Mouse (Mus musculus) splenic B cell, adult 2 months (primary cell): Measurements from ENCODE around the gene Gm45618.

Source experiments
- DNase-seq: peaks from one replicate; pipeline ENCODE4 v3.0.0-alpha.2; 2011; ENCODE audit warnings: low read depth, low spot score
- H3K27me3 ChIP-seq: 2 replicates; pipeline ENCODE4 v1.6.1; 2012; ENCODE audit warnings: mild to moderate bottlenecking, low read length, moderate library complexity, mixed read lengths; ENCODE audit not compliant: control insufficient read depth, poor library complexity, insufficient read depth, severe bottlenecking
- H3K36me3 ChIP-seq: 2 replicates; pipeline ENCODE4 v1.6.1; 2012; ENCODE audit warnings: mild to moderate bottlenecking, low read length, moderate library complexity, mixed read lengths; ENCODE audit not compliant: control insufficient read depth, poor library complexity, insufficient read depth, severe bottlenecking

The Gm45618 gene

GRCm38 (mm10) chr7:142128843-142129242 is 8.3 kb upstream of the Gm45618 start:
- DNase-seq: no peak
- Histone ChIP-seq H3K36me3 (no peaks in the 10 kb centered on the region), H3K27me3 (no peaks in the 10 kb centered on the region)

GRCm38 (mm10) chr7:142119632-142120031 is 897 bp downstream of the Gm45618 start:
- Histone ChIP-seq H3K36me3 (no peaks in the 10 kb centered on the region), H3K27me3 (no peaks in the 10 kb centered on the region)
- peak; percentile 4 for DNase-seq

- DNase-seq: no peak
- Histone ChIP-seq H3K36me3 (no peaks in the 10 kb centered on the region), H3K27me3 (no peaks in the 10 kb centered on the region; the same call in 1 of the 2 replicates)
These were observed 15.8 kb downstream of the Gm45618 start for GRCm38 (mm10) chr7:142104747-142105146.

- peak; percentile 84 for DNase-seq
- no peaks in the 10 kb centered on the region for H3K27me3 ChIP-seq
- H3K36me3 ChIP-seq: no peaks in the 10 kb centered on the region
These were observed 22.8 kb downstream of the Gm45618 start for GRCm38 (mm10) chr7:142097776-142098175.

GRCm38 (mm10) chr7:142096701-142097100 is 23.8 kb downstream of the Gm45618 start:
- H3K36me3 ChIP-seq: no peaks in the 10 kb centered on the region
- DNase-seq: no peak
- no peaks in the 10 kb centered on the region for H3K27me3 ChIP-seq

- Histone ChIP-seq H3K27me3 (no peaks in the 10 kb centered on the region), H3K36me3 (no peaks in the 10 kb centered on the region)
- DNase-seq: peak; percentile 89
These were observed 25.2 kb downstream of the Gm45618 start, which contains the start of gene Dusp8 for GRCm38 (mm10) chr7:142095183-142095931. Gene Dusp8, minus strand, starts transcription at chr7:142095843.

GRCm38 (mm10) chr7:142094301-142095143 is 26.0 kb downstream of the Gm45618 start:
- Histone ChIP-seq H3K36me3 (no peaks in the 10 kb centered on the region), H3K27me3 (no peaks in the 10 kb centered on the region)
- DNase-seq: peak; percentile 36

- no peaks in the 10 kb centered on the region for H3K36me3 ChIP-seq
- peak; percentile 8 for DNase-seq
- no peaks in the 10 kb centered on the region for H3K27me3 ChIP-seq
These were observed 26.8 kb downstream of the Gm45618 start for GRCm38 (mm10) chr7:142093696-142094240.

GRCm38 (mm10) chr7:142092991-142093390 is 27.5 kb downstream of the Gm45618 start:
- H3K27me3 ChIP-seq: no peaks in the 10 kb centered on the region
- H3K36me3 ChIP-seq: no peaks in the 10 kb centered on the region
- DNase-seq: no peak

- H3K27me3 ChIP-seq: no peaks in the 10 kb centered on the region
- DNase-seq: no peak
These were observed 28.7 kb downstream of the Gm45618 start for GRCm38 (mm10) chr7:142091848-142092247.

GRCm38 (mm10) chr7:142089648-142090447 is 30.7 kb downstream of the Gm45618 start:
- DNase-seq: no peak
- Histone ChIP-seq H3K36me3 (no peaks in the 10 kb centered on the region), H3K27me3 (no peaks in the 10 kb centered on the region)

More at GRCm38 (mm10) chr7:142091848-142092247, 28.7 kb downstream of the Gm45618 start:
- H3K36me3 ChIP-seq: no peaks in the 10 kb centered on the region

GRCm38 (mm10) chr7:142088886-142089285 is 31.6 kb downstream of the Gm45618 start:
- no peaks in the 10 kb centered on the region for H3K36me3 ChIP-seq
- H3K27me3 ChIP-seq: no peaks in the 10 kb centered on the region
- no peak for DNase-seq

- Histone ChIP-seq H3K27me3 (no peaks in the 10 kb centered on the region), H3K36me3 (no peaks in the 10 kb centered on the region)
- no peak for DNase-seq
These were observed 33.4 kb downstream of the Gm45618 start for GRCm38 (mm10) chr7:142087069-142087652.
